Mouse (Mus musculus): ENCODE data around the gene Tdrd3.

Tdrd3 gene

DNA sequence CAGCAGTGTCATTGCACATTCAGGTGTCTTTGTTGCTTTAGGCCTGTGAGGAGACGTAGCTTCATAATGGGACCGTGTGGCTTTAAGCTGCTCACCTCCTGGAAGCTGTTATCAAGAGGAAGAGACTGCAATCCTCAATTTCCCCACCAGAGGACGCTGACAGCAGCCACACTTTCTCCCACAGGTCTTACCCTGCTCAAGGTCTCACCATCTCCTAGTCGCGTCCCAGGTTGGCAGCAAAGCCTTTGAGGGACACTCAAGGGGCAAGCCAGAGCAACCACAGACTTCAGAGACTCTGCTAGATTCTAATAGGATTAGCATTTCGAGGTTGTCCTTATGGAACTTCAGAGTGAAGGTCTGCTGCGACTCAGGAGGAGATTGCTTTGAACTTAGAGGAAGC lies 149.8 kb downstream of the Tdrd3 start:
- DNase-seq (ENCODE audit: low read depth, low spot score) = peak; percentile 14

DNA sequence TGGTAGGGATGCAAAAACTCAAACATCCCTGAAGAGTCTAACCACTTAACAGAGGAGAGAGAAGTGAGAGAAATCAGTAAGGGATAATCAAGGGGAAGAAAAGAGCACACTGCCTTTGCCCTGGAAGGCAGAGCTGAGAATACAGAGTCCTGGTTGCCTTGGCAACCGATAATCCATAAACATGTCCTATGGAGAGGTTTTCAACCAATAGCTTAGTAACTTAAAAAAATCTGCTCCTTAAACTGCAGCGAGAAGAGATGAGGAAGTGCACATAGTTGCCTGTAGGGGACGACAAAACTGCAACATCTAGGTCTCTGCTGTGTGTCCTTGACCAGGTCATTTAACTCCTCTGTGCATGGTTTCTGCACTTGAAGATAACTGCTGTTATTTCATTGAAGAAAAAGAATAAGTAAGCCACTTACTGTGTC lies 150.6 kb downstream of the Tdrd3 start:
- peak; percentile 18 for DNase-seq (ENCODE audit: low read depth, low spot score)

DNA sequence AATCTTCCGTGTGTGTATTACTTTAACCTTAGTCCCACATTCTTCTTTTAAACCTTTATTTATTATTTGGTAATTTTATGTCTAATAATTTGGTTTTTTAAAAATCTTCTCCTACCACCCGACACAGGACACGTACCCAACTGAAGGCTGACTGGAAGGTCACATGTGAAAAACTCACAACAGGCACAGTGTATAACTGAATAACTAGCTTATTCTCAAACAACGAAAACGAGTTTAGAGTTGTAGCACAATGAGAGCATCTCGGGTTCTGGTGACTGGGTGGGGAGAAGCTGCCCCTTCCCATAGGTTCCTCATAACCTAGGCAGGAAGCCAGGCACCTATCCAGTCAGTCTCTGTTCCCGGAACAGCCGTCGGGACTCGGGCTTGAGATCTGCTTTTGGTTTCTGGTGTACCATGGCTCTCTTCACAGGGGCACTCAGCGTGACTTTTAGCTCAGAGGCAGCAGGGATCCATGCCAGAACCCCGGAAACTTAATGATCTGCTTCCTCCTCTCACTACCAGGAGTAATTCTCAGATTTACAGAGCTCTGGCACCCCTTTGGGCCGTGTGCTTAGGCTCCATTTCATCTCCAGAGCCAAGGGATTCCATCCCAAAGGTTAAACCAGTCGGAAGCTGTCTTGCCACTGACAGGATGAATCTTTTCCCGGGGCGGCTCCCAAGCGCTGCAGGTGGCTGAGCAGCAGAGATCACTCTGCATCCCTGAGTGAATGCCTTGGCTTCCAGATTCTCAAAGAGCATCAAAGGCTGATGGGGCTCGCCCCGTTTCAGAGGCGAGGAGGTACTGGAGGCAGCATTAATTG lies 151.4 kb downstream of the Tdrd3 start:
- peak; percentile 36 for DNase-seq (ENCODE audit: low read depth, low spot score)

DNA sequence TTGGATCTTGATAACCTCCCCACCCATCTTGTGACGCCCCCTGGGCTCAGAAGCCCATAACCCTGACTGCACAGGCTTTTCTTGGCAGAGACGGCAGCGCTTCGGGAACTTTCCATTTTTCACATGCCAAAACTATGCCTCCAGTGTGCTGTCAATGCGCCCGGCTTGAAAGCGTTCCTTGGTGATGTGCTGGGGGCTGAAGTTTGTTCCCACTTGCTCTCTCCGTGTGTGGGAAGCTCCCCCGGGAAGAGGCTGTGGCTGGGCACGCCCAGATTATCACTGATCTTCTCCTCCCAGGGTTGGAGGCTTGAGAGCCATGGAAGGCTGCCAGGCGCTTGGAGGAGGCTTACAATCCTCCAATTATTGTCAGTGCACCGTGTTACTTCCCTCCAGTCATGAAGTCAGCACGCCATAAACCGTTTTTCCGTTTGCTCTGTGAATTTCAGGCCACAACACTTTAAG lies 152.0 kb downstream of the Tdrd3 start:
- DNase-seq (ENCODE audit: low read depth, low spot score) = no peak

DNA sequence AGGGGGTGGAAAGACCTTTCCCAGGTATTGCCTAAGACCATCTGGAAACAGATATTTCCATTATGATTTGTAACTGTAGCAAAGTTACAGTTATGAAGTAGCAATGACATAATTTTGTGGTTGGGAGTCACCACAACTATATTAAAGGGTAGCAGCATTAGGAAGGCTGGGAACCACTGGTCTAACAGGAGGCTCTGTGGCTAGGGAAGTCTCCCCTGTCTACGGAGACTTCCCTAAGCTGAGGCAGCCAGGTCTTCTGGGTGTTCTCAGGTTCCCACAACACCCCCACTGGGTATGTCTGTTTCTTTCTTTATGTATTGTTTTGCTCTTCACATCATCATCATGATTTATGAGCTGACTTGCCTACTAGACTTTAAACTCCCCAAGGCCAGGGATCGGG lies 153.0 kb downstream of the Tdrd3 start:
- DNase-seq (ENCODE audit: low read depth, low spot score) = no peak

DNA sequence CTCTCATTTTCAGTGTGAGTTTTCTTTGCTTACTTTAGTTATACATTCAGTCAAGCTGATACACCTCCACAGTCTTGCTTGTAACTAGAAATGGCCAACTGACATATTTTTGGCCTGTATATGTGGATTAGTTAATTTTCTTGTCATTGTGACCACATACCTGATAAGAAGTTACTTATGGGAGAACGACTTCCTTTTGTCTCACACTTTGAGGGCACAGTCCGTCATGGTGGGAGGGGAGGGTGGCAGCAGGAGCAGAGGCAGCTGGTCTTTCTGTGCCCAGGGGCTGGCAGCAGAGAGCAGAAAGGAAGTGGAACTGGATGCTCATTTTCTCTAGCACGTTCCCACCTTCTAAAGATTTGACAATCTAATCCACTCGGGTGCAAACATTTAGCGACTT lies 156.0 kb downstream of the Tdrd3 start:
- DNase-seq (ENCODE audit: low read depth, low spot score) = no peak

DNA sequence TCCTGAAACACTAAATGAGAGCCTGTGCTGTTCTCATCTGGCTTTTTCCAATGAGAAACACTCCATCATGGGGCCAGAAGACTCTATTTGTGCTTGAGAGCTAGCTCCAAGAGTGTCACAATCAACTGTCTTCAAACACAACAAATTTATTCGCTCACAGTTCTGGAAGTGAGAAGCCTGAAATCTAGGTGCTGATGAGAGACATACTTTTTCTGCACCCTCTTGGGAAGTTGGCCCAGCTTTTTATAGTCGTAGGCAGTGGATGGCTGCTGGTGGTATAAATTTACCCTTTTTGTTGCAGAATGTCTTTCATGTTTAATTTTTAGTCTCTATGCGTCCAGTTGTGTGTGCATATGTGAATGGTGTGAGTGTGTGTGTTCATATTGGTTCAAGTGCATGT lies 166.2 kb downstream of the Tdrd3 start:
- DNase-seq (ENCODE audit: low read depth, low spot score) = no peak
